Mouse (Mus musculus) gastrocnemius, adult 8-10 months (tissue): ENCODE data around the gene Selenom. TPM values are rescaled to one million over a fixed set of nuclear protein-coding genes. Genes with fewer than 3 reads are reported as not detected.

Source experiments
- DNase-seq, 2 experiments: peaks; one replicate each; pipeline ENCODE4 v3.0.0; 2022; ENCODE audit warnings: low spot score in 2 of 2
- total RNA-seq, 4 experiments: library from RNA; stranded (reverse); gene quantifications; 2 replicates each; pipeline ENCODE4 v1.2.4; 2022

Gene Selenom
- 10 to 100 TPM in 2 of 4 experiments, 1 to 10 TPM in 2; 8.9 to 17.6 (median 13.5) TPM for total RNA-seq

DNA sequence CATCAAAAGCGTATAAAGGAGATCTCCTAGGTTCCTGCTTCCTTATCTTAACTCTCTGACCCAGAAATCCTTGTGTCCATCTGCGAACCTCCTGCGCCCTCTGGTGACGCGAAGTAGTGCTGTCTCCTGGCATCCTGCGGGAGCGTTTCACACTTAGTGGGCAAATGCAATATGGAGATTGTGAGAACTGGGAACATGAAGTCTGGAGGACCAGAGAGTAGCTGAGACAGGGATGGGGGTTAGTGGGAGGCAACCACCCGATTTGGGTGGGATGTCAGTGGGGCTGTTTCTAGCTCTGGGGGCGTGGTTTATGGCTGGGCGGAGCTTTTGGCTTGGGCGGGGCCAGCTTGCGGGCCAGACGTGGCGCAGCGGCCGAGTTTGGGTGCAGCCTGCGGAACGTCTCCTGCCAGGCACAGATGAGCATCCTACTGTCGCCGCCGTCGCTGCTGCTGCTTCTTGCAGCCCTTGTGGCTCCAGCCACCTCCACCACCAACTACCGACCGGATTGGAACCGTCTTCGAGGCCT, at the start of gene Selenom:
Selenom (plus strand) TSS at position 156 of the 526 bp plus-strand sequence.
- DNase-seq: peak; percentile 86 to 90

- no peak for DNase-seq
These were observed 43.0 kb upstream of the Selenom start for GRCm38 (mm10) chr11:3471448-3471850.

- DNase-seq: peak; percentile 65 to 76
These were observed 42.0 kb upstream of the Selenom start for GRCm38 (mm10) chr11:3472484-3472883.

GRCm38 (mm10) chr11:3474480-3475115, 39.9 kb upstream of the Selenom start:
- DNase-seq: no peak

- DNase-seq: no peak
These were observed 39.0 kb upstream of the Selenom start for GRCm38 (mm10) chr11:3475489-3475888.

DNA sequence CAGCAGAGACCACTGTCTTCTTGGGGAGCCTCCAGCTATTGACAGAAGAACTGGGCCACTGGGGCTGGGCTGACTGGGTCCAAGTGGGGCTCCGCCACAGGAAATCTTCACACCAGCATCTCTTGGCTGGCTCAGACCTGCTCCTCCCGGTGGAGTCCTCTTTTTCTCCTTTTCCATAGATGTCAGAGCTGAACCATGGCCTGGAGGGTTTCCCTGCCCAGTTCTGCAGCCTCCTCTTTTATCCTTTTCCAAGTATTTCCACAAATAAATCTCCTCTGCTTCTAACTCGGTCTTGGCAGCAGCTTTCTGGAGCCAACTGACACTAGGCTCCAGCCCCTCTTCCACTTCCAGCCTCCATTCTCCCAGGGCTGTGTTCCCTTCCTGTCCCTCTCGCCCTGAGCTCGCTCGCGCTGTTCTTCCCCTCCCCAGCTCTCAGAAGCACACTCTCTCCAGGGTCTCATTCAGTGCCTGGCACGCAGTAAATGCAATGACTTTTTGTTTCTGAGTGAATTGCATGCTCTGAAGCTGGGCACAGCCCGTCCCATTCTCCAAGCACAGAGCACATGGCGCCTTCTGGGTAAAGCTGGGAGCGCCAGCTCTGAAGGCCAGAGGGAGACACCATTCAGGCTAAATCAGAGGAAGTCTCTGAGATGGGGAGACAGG, 30.4 kb upstream of the Selenom start:
- no peak for DNase-seq

DNA sequence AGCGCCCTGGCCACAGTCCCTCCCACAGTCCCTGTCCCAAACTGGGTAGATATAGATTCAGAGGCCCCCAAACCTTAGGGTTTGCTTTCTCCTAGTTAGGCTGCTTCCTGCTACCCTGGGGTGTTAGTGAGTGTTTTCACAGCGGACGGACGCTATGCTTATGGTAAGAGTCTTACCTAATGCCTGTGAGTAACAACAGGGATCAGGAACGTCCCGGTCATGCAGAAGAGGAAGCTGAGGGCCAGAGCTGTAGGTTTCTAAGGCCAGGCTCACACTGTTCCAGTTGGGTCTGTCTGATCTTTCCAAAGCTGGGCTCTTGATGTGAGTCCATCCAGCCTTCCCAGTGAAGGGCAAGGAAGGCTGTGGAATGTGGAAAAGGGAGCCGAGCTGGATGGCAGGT, 28.1 kb upstream of the Selenom start:
- no peak for DNase-seq

DNA sequence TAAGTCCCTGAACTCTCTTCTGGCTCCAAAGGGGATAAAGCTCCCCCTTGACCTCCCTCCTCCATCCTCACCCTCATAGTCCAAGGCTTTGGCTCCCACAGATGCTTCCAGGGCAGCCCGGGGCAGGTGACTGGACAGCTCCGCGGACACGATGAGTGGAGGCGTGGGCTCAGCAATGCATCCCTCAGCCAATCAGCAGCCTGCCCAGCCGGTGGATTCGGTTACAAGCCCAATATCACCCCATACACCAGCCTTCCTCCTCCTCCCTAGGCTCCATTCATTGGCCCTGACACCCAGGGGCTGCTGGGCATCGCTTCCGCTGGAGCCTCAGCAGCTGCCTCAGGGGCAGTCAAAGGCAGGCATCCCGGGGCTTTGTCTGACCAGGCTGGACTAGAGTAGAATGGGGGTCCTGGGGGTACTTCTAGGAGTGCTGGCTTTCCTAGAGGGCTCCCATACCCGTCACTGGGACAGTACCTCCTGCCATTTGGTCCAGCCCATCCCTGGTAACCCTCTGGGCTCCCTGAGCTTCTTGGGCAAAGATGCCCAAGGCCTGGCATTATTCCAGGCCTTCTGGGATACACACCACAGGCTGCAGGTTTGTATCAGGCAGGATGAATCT, 26.4 kb upstream of the Selenom start, which contains the start of gene Pla2g3:
Pla2g3 (plus strand) TSS at position 333 of the 619 bp plus-strand sequence.
- no peak for DNase-seq

GRCm38 (mm10) chr11:3489036-3489435, 25.4 kb upstream of the Selenom start:
- DNase-seq: no peak

- DNase-seq: no peak
These were observed 21.7 kb upstream of the Selenom start for GRCm38 (mm10) chr11:3492748-3493147.

GRCm38 (mm10) chr11:3494857-3495256, 19.6 kb upstream of the Selenom start:
- DNase-seq: no peak

DNA sequence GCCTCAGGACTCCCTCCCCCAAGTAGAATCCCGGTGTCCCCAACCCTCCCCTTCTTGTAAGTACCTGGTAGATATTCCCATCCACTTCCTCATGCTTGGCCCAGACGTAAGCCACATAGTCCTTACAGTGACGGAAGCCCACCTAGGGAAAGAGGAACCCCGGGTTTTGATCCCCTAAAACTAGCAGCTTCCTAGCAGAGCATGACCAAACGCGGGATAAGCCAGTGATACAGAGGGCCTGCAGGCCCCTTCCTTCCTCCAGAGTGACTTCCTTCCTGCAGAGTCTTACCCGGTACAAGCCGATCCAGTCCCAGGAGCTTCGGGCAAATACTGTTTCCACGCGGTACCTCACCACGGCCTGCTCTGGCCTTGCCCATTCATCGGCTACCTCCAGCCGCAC, 19.0 kb upstream of the Selenom start:
- DNase-seq: no peak

DNA sequence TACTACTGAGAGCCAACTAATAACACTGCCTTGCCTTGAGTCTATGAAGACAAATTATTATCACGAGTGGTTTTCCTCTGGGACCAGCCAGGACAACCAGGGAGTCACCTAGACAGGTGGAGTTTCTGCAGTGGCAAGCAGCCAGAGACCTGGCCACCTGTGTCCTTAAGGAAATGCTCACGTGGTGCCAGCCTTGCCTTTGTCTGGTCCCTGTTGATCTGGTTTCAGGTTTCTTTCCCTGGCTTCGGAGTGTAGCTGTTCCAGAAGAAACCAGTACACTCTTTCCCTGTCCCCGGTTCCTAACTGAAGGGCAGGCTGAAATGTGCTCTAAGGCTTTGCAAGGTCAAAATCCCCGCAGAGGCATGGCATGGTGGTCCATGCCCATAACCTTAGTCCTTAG, 17.7 kb upstream of the Selenom start:
- DNase-seq: no peak

DNA sequence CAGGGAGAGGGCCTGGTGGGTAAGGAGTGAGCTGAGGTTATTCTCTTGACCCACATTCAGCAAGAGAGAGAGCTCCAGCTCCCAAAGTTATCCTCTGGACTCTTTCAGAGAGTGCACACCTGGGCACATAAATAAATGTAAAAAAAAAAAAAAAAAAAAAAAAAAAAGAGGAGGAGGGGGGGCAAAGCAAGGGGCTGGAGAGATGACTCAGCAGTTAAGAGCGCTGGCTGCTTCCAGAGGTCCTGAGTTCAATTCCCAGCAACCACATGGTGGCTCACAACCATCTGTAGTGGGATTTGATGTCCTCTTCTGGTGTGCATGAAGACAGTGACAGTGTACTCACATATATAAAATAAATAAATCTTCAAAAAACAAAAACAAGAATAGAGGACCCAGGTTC, 17.2 kb upstream of the Selenom start:
- no peak for DNase-seq

GRCm38 (mm10) chr11:3502057-3502456, 12.4 kb upstream of the Selenom start:
- DNase-seq: no peak

- no peak for DNase-seq
These were observed 11.9 kb upstream of the Selenom start for GRCm38 (mm10) chr11:3502459-3503072.

DNA sequence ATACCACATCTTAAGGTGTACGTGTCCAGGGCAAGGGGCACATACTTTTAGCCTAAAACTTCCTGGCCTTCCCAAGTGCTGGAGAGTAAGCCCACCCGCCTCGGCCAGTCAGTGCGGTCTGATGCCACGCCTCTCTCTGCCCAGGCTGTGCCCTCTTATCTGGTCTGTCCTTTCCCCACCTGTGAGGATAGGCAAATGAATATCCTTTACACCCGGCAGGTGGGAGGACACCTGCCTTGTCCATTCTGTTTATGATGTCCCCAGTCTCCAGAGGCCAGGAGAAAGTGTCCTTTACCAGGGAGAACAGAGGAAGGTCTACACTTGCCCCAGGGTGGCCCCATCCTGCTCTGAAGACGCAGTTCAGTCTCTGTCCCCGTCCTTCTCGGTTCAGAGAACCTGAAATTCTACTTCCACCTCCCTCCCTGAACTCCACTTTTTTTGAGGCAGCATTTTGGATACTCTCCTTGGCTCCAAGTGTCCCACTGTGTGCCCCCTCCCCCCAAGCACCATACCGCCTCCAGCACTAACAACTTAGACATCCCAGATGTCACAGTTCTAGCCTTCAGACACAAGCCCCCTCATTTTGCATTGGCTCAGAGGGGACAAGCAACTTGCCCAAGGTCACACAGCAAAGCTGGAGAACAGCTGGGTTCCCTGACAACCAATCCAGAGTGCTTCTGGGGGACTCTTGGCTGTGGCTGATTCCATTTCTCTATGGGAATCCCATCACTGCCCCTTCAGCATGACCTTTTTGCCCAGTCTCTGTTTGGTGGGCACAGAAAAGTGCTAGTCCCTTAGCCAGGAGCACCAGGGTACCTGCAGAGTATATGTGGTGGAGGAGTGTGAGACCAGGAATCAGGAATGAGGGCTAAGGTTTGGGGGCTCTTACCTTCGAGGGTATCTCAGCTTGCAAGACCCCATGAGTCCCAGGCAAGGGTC, 10.5 kb upstream of the Selenom start:
- no peak for DNase-seq

GRCm38 (mm10) chr11:3508226-3508625, 6.3 kb upstream of the Selenom start:
- DNase-seq: no peak

- DNase-seq: no peak
These were observed 5.1 kb upstream of the Selenom start for GRCm38 (mm10) chr11:3509181-3510085.

GRCm38 (mm10) chr11:3510321-3510720, 4.2 kb upstream of the Selenom start:
- DNase-seq: no peak
